Mouse (Mus musculus): ENCODE measurements at regions not wholly inside any gene's neighbourhood (a gene's known extent, or its start where the extent isn't known, plus 50 kb on each side); places are given as distances from the start of the nearest gene placed in this dataset.

GRCm38 (mm10) chr10:105625324-105625950 is 51.2 kb upstream of the Tmtc2 start:
- Histone ChIP-seq H3K27me3 (no peaks in the 10 kb centered on the region), H3K9me3 (no peaks in the 10 kb centered on the region), H3K4me1 (replicated peaks) (peaks cover 6% of the 10 kb centered on the region), H3K36me3 (no peaks in the 10 kb centered on the region), H3K4me3 (replicated peaks) (no peak overlapping the region), H3K4me2 (replicated peaks) (no peak overlapping the region), H3K9ac (replicated peaks) (no peak overlapping the region), H3K27ac (no peak overlapping the region)
- WGBS: 47% methylated on average over 8 of the region's 8 CpGs
- ATAC-seq: no peak

All from midbrain, embryonic 13.5 days (tissue).